In the genomic region with DNA sequence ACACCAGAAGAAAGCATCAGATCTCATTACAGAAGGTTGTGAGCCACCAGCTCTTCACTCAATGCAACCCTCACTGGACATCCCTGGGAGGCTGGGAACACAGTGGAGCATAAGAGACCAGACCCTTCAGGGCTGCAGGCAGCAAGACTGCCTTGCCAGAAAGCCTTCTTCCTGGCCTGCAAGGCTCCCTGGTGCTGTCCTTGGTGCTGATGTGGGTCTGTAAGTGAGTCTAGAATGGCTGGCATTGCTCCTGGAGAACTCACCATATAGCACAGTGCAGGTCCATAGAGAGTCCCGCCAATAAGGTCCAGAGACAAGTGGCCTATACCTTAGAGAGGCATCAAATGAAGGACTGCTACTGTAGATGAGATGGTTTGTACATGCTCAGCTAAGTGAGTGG, we compare ENCODE assay signal across 9 mouse cellular contexts. TPM values are rescaled to one million over a fixed set of nuclear protein-coding genes. Genes with fewer than 3 reads are reported as not detected.
DNase-seq lines count a peak whose midpoint lies in the region; ATAC-seq and TF ChIP-seq lines count a peak whose summit lies in the region.
"Had no signal": no experiment of that assay in that cellular context is flagged by ENCODE, and none has a peak within 500 bp of the region (broad histone marks: within the 10 kb centered on the region; RNA-seq: fewer than 3 reads in every experiment).

No protein-coding gene starts in this region.

- no peak overlapping the region for H3K4me3 ChIP-seq in hindbrain, embryonic 11.5 days (ENCODE audit: low read depth, low read length)
- no peak overlapping the region for H3K4me3 ChIP-seq in hindbrain, embryonic 12.5 days
- H3K4me3 ChIP-seq in ES-E14 (ENCODE audit: insufficient read depth in 1 of 2, low read depth in 1 of 2, low read length in 2 of 2, poor library complexity in 1 of 2, severe bottlenecking in 1 of 2), result no peak overlapping the region
- no peak overlapping the region for H3K4me3 ChIP-seq in liver, embryonic 13.5 days (replicated peaks)
- H3K4me3 ChIP-seq: limb, embryonic 15.5 days had no signal

- H3K4me2 ChIP-seq in hindbrain, embryonic 11.5 days (replicated peaks; ENCODE audit: low read depth, low read length), result no peak overlapping the region
- no peak overlapping the region for H3K4me2 ChIP-seq in hindbrain, embryonic 12.5 days (replicated peaks)
- no peak overlapping the region for H3K4me2 ChIP-seq in liver, embryonic 13.5 days
- H3K4me2 ChIP-seq: limb, embryonic 15.5 days had no signal

- in situ Hi-C loops in ES-E14 (cut with MboI; ENCODE audit: low sequenced_read_pairs in 2 of 2, unreplicated experiment in 2 of 2), result no loop called here

- H3K36me3 ChIP-seq in hindbrain, embryonic 11.5 days (ENCODE audit: control insufficient read depth, insufficient read depth, low read length), result no peaks in the 10 kb centered on the region
- no peaks in the 10 kb centered on the region for H3K36me3 ChIP-seq in hindbrain, embryonic 12.5 days
- no peaks in the 10 kb centered on the region for H3K36me3 ChIP-seq in ES-E14 (ENCODE audit: control insufficient read depth, insufficient read depth, low read length, poor library complexity, severe bottlenecking)
- no peaks in the 10 kb centered on the region for H3K36me3 ChIP-seq in liver, embryonic 13.5 days
- H3K36me3 ChIP-seq: limb, embryonic 15.5 days had no signal

- H3K27ac ChIP-seq in hindbrain, embryonic 11.5 days (ENCODE audit: low read depth, low read length), result no peak overlapping the region
- H3K27ac ChIP-seq in hindbrain, embryonic 12.5 days, result no peak overlapping the region
- no peak overlapping the region for H3K27ac ChIP-seq in ES-E14 (ENCODE audit: insufficient read depth, low read depth, low read length, poor library complexity, severe bottlenecking)
- no peak overlapping the region for H3K27ac ChIP-seq in liver, embryonic 13.5 days
- H3K27ac ChIP-seq: limb, embryonic 15.5 days had no signal

- no peaks in the 10 kb centered on the region for H3K27me3 ChIP-seq in hindbrain, embryonic 11.5 days (ENCODE audit: control insufficient read depth, insufficient read depth, low read length)
- no peaks in the 10 kb centered on the region for H3K27me3 ChIP-seq in hindbrain, embryonic 12.5 days
- no peaks in the 10 kb centered on the region for H3K27me3 ChIP-seq in liver, embryonic 13.5 days
- H3K27me3 ChIP-seq: limb, embryonic 15.5 days had no signal

- 33% methylated on average over 1 of the region's 1 CpGs for WGBS in hindbrain, embryonic 11.5 days
- WGBS in hindbrain, embryonic 12.5 days, result 22% methylated on average over 1 of the region's 1 CpGs
- WGBS in liver, embryonic 13.5 days (ENCODE audit: insufficient replicate concordance), result 7% methylated on average over 1 of the region's 1 CpGs

- no peaks in the 10 kb centered on the region for H3K9me3 ChIP-seq in hindbrain, embryonic 11.5 days (ENCODE audit: control insufficient read depth, low read length)
- H3K9me3 ChIP-seq in hindbrain, embryonic 12.5 days (replicated peaks), result no peaks in the 10 kb centered on the region
- H3K9me3 ChIP-seq in ES-E14 (ENCODE audit: control insufficient read depth, insufficient read depth, low read depth, low read length), result no peaks in the 10 kb centered on the region
- no peaks in the 10 kb centered on the region for H3K9me3 ChIP-seq in liver, embryonic 13.5 days (replicated peaks)
- H3K9me3 ChIP-seq: limb, embryonic 15.5 days had no signal

- peak; percentile 52 for DNase-seq in hindbrain, embryonic 11.5 days (ENCODE audit: low spot score)
- peak; percentile 82 for DNase-seq in ES-E14 (ENCODE audit: low read depth, low spot score)
- peak; percentile 79 for DNase-seq in embryo, embryonic 11 days
- DNase-seq in liver, embryonic 13.5 days, result peak; percentile 47
- DNase-seq in layer of hippocampus, postnatal 14 days (ENCODE audit: low spot score in 2 of 2), result no peak
- DNase-seq in cerebellum, postnatal 14 days, result no peak
- DNase-seq in right cerebral cortex, postnatal 25 days, result no peak

- no peaks in the 10 kb centered on the region for H3K4me1 ChIP-seq in hindbrain, embryonic 11.5 days (replicated peaks; ENCODE audit: control insufficient read depth, insufficient read depth, low read length)
- no peaks in the 10 kb centered on the region for H3K4me1 ChIP-seq in hindbrain, embryonic 12.5 days
- no peaks in the 10 kb centered on the region for H3K4me1 ChIP-seq in ES-E14 (ENCODE audit: control insufficient read depth in 2 of 2, insufficient read depth in 2 of 2, low read length in 2 of 2, poor library complexity in 1 of 2)
- peaks cover 29% of the 10 kb centered on the region for H3K4me1 ChIP-seq in liver, embryonic 13.5 days (replicated peaks)
- H3K4me1 ChIP-seq: limb, embryonic 15.5 days had no signal

- H3K9ac ChIP-seq in hindbrain, embryonic 11.5 days (ENCODE audit: low read depth, low read length), result no peak overlapping the region
- H3K9ac ChIP-seq in hindbrain, embryonic 12.5 days, result no peak overlapping the region
- no peak overlapping the region for H3K9ac ChIP-seq in ES-E14 (ENCODE audit: insufficient read depth, low read depth, low read length, poor library complexity, severe bottlenecking)
- no peak overlapping the region for H3K9ac ChIP-seq in liver, embryonic 13.5 days
- H3K9ac ChIP-seq: limb, embryonic 15.5 days had no signal

- no peak for ATAC-seq in hindbrain, embryonic 11.5 days (ENCODE audit: low FRiP score)
- no peak for ATAC-seq in hindbrain, embryonic 12.5 days (ENCODE audit: low FRiP score)
- 0 out of 2 replicates have a peak, but pooled peaks have one; percentile 29 for ATAC-seq in liver, embryonic 13.5 days (ENCODE audit: low read depth)

TF ChIP-seq in ES-E14, 5 proteins besides CTCF, POLR2A, EP300 and RAD21:
- TF ChIP-seq HCFC1 (IDR thresholded peaks at IDR 0.05; ENCODE audit: borderline replicate concordance, insufficient read depth, low read length), result no peak
- TF ChIP-seq CHD2 (IDR thresholded peaks at IDR 0.05; ENCODE audit: low read depth, low read length), result no peak
- TF ChIP-seq ZNF384 (IDR thresholded peaks at IDR 0.05; ENCODE audit: low read depth, low read length), result no peak
- no peak for TF ChIP-seq MAFK (IDR thresholded peaks at IDR 0.05; ENCODE audit: insufficient read depth, low read depth, low read length)
- no peak for TF ChIP-seq ZC3H11A (IDR thresholded peaks at IDR 0.05; ENCODE audit: borderline replicate concordance, low read depth, low read length)

RNA-seq across cellular contexts. Expression of a gene that starts 11.2 kb away (rescaled TPM):
- 3.2 and 3.3 TPM in 2 replicates for polyA plus RNA-seq in hindbrain, embryonic 11.5 days (2014; fragmentation: Nextera tagmentation; extraction: Ambion mirVana)
- 3.2 and 3.5 TPM in 2 replicates for polyA plus RNA-seq in hindbrain, embryonic 12.5 days (2016; fragmentation: Nextera tagmentation; extraction: Ambion mirVana)
- total RNA-seq in ES-E14 (2012; rRNA removed), result 8.1 and 8.6 TPM in 2 replicates
- polyA plus RNA-seq in liver, embryonic 13.5 days (2015; fragmentation: Nextera tagmentation; extraction: Ambion mirVana), result 22.6 and 25.1 TPM in 2 replicates
- 10 to 100 TPM; 15.0 to 18.4 TPM for total RNA-seq in layer of hippocampus, postnatal 14 days (2021)

RNA-seq across cellular contexts. Expression of a gene that starts 16.1 kb away (rescaled TPM):
- 0.11 TPM in 1 of 2 replicates, not detected in the other for polyA plus RNA-seq in hindbrain, embryonic 11.5 days (2014; fragmentation: Nextera tagmentation; extraction: Ambion mirVana)
- 0.13 and 0.40 TPM in 2 replicates for polyA plus RNA-seq in hindbrain, embryonic 12.5 days (2016; fragmentation: Nextera tagmentation; extraction: Ambion mirVana)
- 0.18 TPM in 1 of 2 replicates, not detected in the other for total RNA-seq in ES-E14 (2012; rRNA removed)
- polyA plus RNA-seq in liver, embryonic 13.5 days (2015; fragmentation: Nextera tagmentation; extraction: Ambion mirVana), result not detected in 2 replicates
- total RNA-seq in layer of hippocampus, postnatal 14 days (2021), result under 1 TPM; 0.35 to 0.36 TPM
- polyA plus RNA-seq: limb, embryonic 15.5 days had no signal

RNA-seq across cellular contexts. Expression of a gene that starts 38.8 kb away (rescaled TPM):
- 6.0 and 8.1 TPM in 2 replicates for polyA plus RNA-seq in hindbrain, embryonic 11.5 days (2014; fragmentation: Nextera tagmentation; extraction: Ambion mirVana)
- polyA plus RNA-seq in hindbrain, embryonic 12.5 days (2016; fragmentation: Nextera tagmentation; extraction: Ambion mirVana), result 15.0 and 17.1 TPM in 2 replicates
- total RNA-seq in ES-E14 (2012; rRNA removed), result 55.4 and 62.9 TPM in 2 replicates
- 5.7 and 7.1 TPM in 2 replicates for polyA plus RNA-seq in liver, embryonic 13.5 days (2015; fragmentation: Nextera tagmentation; extraction: Ambion mirVana)
- total RNA-seq in layer of hippocampus, postnatal 14 days (2021), result 100 to 1,000 TPM; 140 TPM

Comparison
In these comparisons a context has a peak if more than half of its experiments do, and no peak if none do; other contexts are left out.
1. DNase-seq: peak in hindbrain, embryonic 11.5 days (single experiment), ES-E14 (single experiment), embryo, embryonic 11 days (single experiment) and liver, embryonic 13.5 days (single experiment); none in layer of hippocampus, postnatal 14 days (0 of 2), cerebellum, postnatal 14 days (0 of 2) and right cerebral cortex, postnatal 25 days (single experiment).